Mouse (Mus musculus) heart, adult 2 months (tissue): Measurements from ENCODE around the gene Hoxc6. TPM values are rescaled to one million over a fixed set of nuclear protein-coding genes. Genes with fewer than 3 reads are reported as not detected.
A peak's percentile ranks its signal among the peaks of the same experiment; 100 is the strongest.

Experiments
- DNase-seq, 2 experiments: peaks; one replicate each; pipeline ENCODE4 v3.0.0; 2021
- H3K27ac ChIP-seq: fragments of 200-600 bp; 2 replicates; pipeline ENCODE4 v1.8.1; 2022
- H3K27me3 ChIP-seq: fragments of 200-500 bp; 2 replicates; pipeline ENCODE4 v1.6.1; 2012; ENCODE audit warnings: mild to moderate bottlenecking, low read length, inconsistent platforms, mixed read lengths; ENCODE audit not compliant: control insufficient read depth, insufficient read depth
- H3K36me3 ChIP-seq: fragments of 200-500 bp; 2 replicates; pipeline ENCODE4 v1.6.1; 2012; ENCODE audit warnings: low read length, inconsistent platforms; ENCODE audit not compliant: control insufficient read depth, insufficient read depth
- H3K4me1 ChIP-seq: fragments of 200-500 bp; 2 replicates; pipeline ENCODE4 v1.6.1; 2011; ENCODE audit warnings: low read length; ENCODE audit not compliant: control insufficient read depth, insufficient read depth
- H3K4me3 ChIP-seq: fragments of 200-600 bp; 2 replicates; pipeline ENCODE4 v1.8.1; 2022
- H3K79me2 ChIP-seq: fragments of 200-500 bp; replicated peaks from 2 replicates; pipeline ENCODE4 v1.6.1; 2012; ENCODE audit warnings: mild to moderate bottlenecking, inconsistent platforms, low read length, moderate library complexity, mixed read lengths; ENCODE audit not compliant: control insufficient read depth, insufficient read depth
- H3K9ac ChIP-seq: fragments of 200-500 bp; 2 replicates; pipeline ENCODE4 v1.6.1; 2012; ENCODE audit warnings: low read depth, mild to moderate bottlenecking, control low read depth, inconsistent platforms, low read length, mixed read lengths
- CTCF ChIP-seq: fragments of 200-600 bp; IDR thresholded peaks from 2 replicates; pipeline ENCODE4 v1.8.1; 2022; ENCODE audit warnings: antibody characterized with exemption, mild to moderate bottlenecking, moderate library complexity
- EP300 ChIP-seq: fragments of 200-500 bp; IDR thresholded peaks from 2 replicates; pipeline ENCODE4 v1.6.1; 2011; ENCODE audit warnings: low read depth, low read length, control low read depth; ENCODE audit not compliant: insufficient read depth
- POLR2A ChIP-seq: fragments of 200-500 bp; IDR thresholded peaks from 2 replicates; pipeline ENCODE4 v1.6.1; 2011; ENCODE audit warnings: mild to moderate bottlenecking, low read depth, low read length, control low read depth; ENCODE audit not compliant: insufficient read depth
- WGBS: fragments of 180-500 bp; shearing (Covaris S2); methylation state at CpG from one replicate; pipeline ENCODE4 v1.1.7; 2018; 5-methylcytosine and 5-hydroxymethylcytosine counted together
- intact Hi-C: fragments of 180-260 bp; cut with DNase I; formaldehyde crosslinking; loops from one replicate; pipeline ENCODE4 v1.15.1; 2025
- polyA plus RNA-seq: library from polyadenylated mRNA; depleted of rRNA; stranded (reverse); fragments of >200 nt; gene quantifications from 2 replicates; pipeline ENCODE4 v1.2.3, GENCODE M21; 2012
- total RNA-seq, 2 experiments: library from RNA; stranded (reverse); gene quantifications; 2 replicates each; pipeline ENCODE4 v1.2.3; 2021

The Hoxc6 gene
- total and polyA plus RNA-seq, 3 experiments = not detected

DNA sequence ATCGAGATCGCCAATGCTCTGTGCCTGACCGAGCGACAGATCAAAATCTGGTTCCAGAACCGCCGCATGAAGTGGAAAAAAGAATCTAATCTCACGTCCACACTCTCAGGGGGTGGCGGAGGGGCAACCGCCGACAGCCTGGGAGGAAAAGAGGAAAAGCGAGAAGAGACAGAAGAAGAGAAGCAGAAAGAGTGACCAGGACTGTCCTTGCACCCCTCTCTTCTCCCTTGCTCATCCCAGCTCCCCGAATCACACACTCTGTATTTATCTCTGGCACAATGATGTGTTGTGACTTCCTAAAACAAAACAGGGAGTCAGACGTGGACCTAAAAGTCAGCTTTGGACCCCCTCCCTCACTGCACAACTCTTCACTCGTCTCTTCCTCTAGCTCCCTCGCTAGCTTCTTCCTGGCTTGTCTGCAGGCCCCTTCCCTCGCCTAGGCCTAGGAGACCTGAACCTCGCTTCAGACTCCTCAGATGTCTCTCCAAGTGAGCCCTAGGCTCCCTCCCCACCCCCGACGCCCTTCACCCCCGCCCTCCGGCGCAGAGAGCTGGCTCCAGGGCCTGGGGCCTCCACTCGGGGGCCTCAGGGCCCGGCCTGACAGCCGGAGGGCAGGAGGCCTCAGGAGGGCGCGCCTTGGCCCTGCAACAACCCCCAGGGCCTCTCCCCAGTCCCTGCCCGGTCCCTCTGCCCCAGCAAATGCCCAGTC is 12.9 kb downstream of the Hoxc6 start:
- intact Hi-C loops = no loop called here
- H3K4me3 ChIP-seq = no peak overlapping the region
- peaks cover 30% of the 10 kb centered on the region for H3K27me3 ChIP-seq

DNA sequence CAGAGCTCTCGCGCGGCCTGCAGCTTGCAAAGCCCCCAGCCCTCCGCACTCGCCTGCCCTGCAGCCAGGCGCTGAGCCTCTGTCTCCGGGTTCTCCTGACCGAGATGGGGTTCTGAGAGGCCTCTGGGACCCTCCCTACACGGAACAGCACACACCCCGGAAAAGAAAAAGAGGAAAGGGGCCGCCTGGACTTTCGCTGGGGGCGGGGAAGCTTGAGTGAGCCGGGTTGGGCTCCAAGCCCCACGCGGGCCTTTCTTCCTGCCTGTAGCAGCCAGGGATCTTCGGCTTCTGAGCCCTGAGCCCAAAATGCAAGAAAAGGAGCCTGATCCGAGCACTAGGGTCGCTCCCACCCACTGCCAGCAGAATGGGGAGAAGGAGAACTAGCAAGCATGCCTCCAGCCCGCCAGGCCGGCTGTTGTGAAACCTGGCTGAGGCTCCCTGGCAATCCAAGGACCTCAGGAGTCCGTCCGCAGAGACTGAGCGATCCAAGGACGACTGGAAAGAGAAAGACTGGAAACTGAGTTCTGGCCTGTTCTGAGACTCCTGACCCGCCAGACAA is 13.9 kb downstream of the Hoxc6 start:
- DNase-seq = no peak
- intact Hi-C loops = no loop called here
- no peak overlapping the region for H3K27ac ChIP-seq
- H3K4me3 ChIP-seq = no peak overlapping the region
- H3K9ac ChIP-seq = no peak overlapping the region
- H3K4me1 ChIP-seq = no peaks in the 10 kb centered on the region
- WGBS = 7% methylated on average over 26 of the region's 26 CpGs
- H3K27me3 ChIP-seq = peaks cover 33% of the 10 kb centered on the region
- no peaks in the 10 kb centered on the region for H3K79me2 ChIP-seq
- TF ChIP-seq POLR2A (no peak), CTCF (no peak), EP300 (no peak)
- H3K36me3 ChIP-seq = no peaks in the 10 kb centered on the region

More for the DNA sequence above, 12.9 kb downstream of the Hoxc6 start:
- no peak overlapping the region for H3K9ac ChIP-seq
- no peak overlapping the region for H3K27ac ChIP-seq
- whole genome bisulfite sequencing = 8% methylated on average over 28 of the region's 28 CpGs
- no peaks in the 10 kb centered on the region for H3K36me3 ChIP-seq
- no peaks in the 10 kb centered on the region for H3K4me1 ChIP-seq
- TF ChIP-seq EP300 (no peak), POLR2A (no peak), CTCF (no peak)
- DNase-seq = no peak
- H3K79me2 ChIP-seq = no peaks in the 10 kb centered on the region

DNA sequence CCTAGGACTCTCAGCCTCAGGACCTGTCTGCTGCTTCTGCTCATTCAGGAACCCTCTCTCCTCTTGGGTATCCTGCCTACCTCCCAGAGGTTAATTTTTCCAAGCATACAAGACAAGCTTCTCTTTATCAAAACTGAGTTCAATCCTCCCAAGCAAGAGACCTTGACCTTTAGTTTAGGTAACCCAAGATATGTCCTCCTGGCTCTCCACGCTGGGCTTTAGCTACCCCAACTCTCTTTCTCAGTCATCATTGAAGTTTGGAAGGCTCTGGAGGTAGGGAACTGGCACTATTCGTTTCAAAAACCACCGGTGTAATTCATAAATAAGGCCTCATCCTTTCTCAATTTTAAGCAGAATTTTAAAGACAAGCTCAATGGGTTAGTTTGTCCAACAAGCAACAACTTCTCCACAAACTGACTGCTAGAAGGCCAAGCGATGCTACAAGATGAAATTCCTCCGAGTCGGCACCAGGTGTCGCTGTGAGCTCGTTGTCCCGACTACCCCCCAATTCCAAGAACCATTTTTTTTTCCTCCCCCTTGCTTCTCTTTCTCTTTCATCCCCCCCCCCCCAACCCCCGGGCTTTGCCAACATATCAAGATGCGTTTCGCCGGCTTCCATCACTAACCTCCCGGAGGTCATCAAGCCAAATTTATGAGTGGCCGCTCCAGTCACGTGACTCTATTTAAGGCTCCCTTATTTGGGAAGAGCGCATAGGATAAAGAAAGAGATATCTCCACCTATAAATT is 15.4 kb downstream of the Hoxc6 start:
- Histone ChIP-seq H3K36me3 (no peaks in the 10 kb centered on the region), H3K9ac (no peak overlapping the region), H3K4me3 (peak overlapping the region; percentile 18; the same call in 1 of the 2 replicates), H3K27me3 (peaks cover 29% of the 10 kb centered on the region), H3K4me1 (no peaks in the 10 kb centered on the region), H3K79me2 (no peaks in the 10 kb centered on the region), H3K27ac (no peak overlapping the region)
- DNase-seq = peak; percentile 34 to 56
- intact Hi-C loops = loop anchor here (1.0 kb wide), 2 partner anchors 108 to 152 kb away; no protein-coding TSS in a partner anchor
- TF ChIP-seq POLR2A (no peak), CTCF (peak; percentile 82)
- WGBS = 7% methylated on average over 17 of the region's 17 CpGs

DNA sequence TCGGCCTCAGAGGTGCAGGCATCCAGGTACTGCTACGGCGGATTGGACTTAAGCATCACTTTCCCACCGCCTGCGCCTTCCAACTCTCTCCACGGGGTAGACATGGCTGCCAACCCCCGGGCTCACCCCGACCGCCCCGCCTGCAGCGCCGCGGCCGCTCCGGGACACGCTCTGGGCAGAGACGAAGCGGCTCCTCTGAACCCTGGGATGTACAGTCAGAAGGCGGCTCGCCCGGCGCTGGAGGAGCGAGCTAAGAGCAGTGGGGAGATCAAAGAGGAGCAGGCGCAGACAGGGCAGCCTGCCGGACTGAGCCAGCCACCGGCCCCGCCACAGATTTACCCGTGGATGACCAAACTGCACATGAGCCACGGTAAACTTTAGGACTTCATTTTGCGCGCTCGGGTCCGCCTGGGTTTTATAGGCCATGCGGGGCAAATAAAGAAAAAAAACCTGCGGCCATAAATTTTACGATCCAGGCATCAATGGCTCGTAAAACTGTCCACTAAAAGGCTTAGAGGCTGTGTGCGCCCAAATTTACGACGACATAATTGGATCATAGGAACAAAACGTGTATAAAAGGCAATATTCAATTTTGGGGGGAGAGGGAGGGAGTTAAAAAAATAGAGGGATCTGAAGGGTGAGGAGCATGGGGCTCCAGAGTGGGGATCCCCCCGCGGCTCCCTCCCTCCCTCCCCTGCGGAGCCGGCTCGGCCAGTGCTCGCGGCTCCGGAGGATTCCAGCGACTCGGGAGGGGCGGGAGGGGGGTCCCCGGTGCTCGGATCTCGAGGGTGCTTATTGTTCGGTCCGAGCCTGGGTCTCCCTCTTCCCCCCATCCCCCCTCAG is 16.3 kb downstream of the Hoxc6 start:
- Histone ChIP-seq H3K27ac (no peak overlapping the region), H3K4me3 (peak overlapping the region; percentile 18; the same call in 1 of the 2 replicates), H3K36me3 (no peaks in the 10 kb centered on the region), H3K4me1 (no peaks in the 10 kb centered on the region), H3K27me3 (peaks cover 29% of the 10 kb centered on the region), H3K79me2 (no peaks in the 10 kb centered on the region), H3K9ac (no peak overlapping the region)
- TF ChIP-seq CTCF (no peak), EP300 (no peak), POLR2A (no peak)
- intact Hi-C loops = no loop called here
- 2% methylated on average over 50 of the region's 57 CpGs for WGBS
- no peak for DNase-seq

DNA sequence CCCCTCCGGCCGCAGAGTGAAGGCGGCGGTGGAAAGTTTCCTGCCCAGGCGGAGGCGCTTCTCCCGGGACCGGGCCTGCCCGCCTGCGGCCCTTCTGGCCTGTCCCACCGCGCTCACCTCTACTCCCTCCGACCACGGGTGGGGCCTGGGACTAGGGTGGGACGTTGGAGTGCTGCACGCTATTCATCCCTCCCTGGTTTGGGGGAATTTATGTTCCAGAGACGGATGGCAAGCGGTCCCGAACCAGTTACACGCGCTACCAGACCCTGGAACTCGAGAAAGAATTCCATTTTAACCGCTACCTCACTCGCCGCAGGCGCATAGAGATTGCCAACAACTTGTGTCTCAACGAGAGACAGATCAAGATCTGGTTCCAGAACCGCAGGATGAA is 16.9 kb downstream of the Hoxc6 start:
- no peak for DNase-seq

More for the DNA sequence above, 16.9 kb downstream of the Hoxc6 start:
- no peaks in the 10 kb centered on the region for H3K4me1 ChIP-seq
- no peak overlapping the region for H3K9ac ChIP-seq
- no peaks in the 10 kb centered on the region for H3K79me2 ChIP-seq
- TF ChIP-seq POLR2A = no peak
- no peak for TF ChIP-seq CTCF
- TF ChIP-seq EP300 = no peak
- H3K27me3 ChIP-seq = peaks cover 30% of the 10 kb centered on the region
- 2% methylated on average over 25 of the region's 28 CpGs for WGBS
- H3K27ac ChIP-seq = no peak overlapping the region
- intact Hi-C loops = no loop called here
- H3K4me3 ChIP-seq = no peak overlapping the region
- H3K36me3 ChIP-seq = no peaks in the 10 kb centered on the region
